Mouse (Mus musculus) bone marrow macrophage, adult 2 months (primary cell): ENCODE results near the gene Srsf5. TPM values are rescaled to one million over a fixed set of nuclear protein-coding genes. Genes with fewer than 3 reads are reported as not detected.

ENCODE experiments used
- H3K27ac ChIP-seq: 2 replicates; pipeline ENCODE4 v1.5.1; 2012; ENCODE audit warnings: low read depth, low read length; ENCODE audit not compliant: insufficient read depth
- H3K4me1 ChIP-seq: 2 replicates; pipeline ENCODE4 v1.6.1; 2012; ENCODE audit warnings: low read length; ENCODE audit not compliant: control insufficient read depth, insufficient read depth
- H3K4me3 ChIP-seq: 2 replicates; pipeline ENCODE4 v1.5.1; 2012; ENCODE audit warnings: mild to moderate bottlenecking, low read length, moderate library complexity; ENCODE audit not compliant: insufficient read depth
- CTCF ChIP-seq: IDR thresholded peaks from 2 replicates; pipeline ENCODE4 v1.5.1; 2012; ENCODE audit warnings: low read depth, mild to moderate bottlenecking, low read length, moderate library complexity
- POLR2A ChIP-seq: IDR thresholded peaks from 2 replicates; pipeline ENCODE4 v1.6.1; 2012; ENCODE audit warnings: mild to moderate bottlenecking, low read depth, low read length, borderline replicate concordance
- polyA plus RNA-seq: library from polyadenylated mRNA; stranded (reverse); fragments of >200 nt; gene quantifications from 2 replicates; pipeline ENCODE4 v1.2.4, GENCODE M21; 2012; ENCODE audit not compliant: missing spikeins, insufficient read depth, insufficient read length

The Srsf5 gene
- polyA plus RNA-seq, 1 experiment, result 556 TPM

DNA sequence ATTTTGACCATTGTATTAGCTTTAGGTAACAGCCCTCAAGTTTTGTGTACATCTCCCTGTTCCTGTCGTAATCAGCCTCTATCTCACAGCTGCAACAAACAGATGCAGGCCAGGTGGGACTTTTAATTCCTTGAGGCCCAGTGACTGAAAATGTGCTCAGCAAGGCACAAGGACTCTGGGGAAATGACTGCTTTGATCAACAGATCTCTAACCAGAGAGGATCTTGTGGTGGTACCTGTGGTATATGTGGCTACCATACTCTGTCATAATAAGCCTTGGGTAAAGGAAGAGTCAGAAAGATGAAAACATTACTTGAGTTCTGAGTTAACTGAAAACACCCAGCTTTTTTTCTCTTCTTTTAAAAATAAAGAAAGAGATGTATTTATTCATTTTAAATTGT is 48.5 kb downstream of the Srsf5 start:
- no peak for TF ChIP-seq CTCF
- TF ChIP-seq POLR2A, result no peak
- peaks cover 8% of the 10 kb centered on the region for H3K4me1 ChIP-seq
- no peak overlapping the region for H3K27ac ChIP-seq
- H3K4me3 ChIP-seq, result no peak overlapping the region

DNA sequence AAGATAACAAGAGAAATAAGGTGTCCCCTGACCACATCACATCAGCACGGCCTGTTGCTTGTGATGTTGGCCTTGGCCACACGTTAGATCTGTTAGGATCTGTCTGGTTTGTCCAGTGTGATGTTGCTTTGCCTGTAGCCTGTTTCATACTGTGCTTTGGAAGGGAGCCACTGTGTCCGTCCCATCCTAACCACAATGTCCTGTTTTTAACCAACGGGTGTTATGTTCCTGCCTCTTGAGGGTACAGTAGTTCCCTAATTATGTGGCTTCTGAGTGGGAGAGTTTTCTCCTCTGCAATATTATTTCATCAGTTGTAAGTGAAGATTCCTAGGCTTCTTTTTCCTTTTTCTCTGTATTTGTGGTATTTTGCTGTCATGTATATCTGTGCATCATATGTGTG is 50.0 kb downstream of the Srsf5 start:
- Histone ChIP-seq H3K4me3 (no peak overlapping the region), H3K4me1 (peaks cover 8% of the 10 kb centered on the region), H3K27ac (no peak overlapping the region)
- TF ChIP-seq POLR2A (no peak), CTCF (no peak)

DNA sequence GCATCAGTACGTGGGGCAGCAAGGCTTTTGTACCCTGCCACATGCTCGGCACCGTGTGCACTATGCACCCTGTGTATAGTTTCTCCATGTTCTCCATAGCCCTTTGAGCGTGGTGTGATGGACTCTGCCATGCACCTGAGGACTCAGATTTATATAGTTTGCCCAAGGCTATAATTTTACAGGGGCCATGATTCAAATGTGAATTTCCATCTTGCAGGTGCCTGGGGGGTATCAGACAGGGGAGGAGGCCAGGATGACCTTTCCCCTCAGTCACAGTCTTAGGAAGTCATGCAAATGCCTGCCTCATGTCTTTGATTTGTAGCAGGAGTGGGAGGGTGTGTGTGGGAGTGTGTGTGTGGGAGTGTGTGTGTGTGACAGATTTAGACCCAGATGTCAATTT is 52.3 kb downstream of the Srsf5 start:
- Histone ChIP-seq H3K4me1 (peaks cover 8% of the 10 kb centered on the region), H3K4me3 (no peak overlapping the region), H3K27ac (no peak overlapping the region)
- TF ChIP-seq POLR2A (no peak), CTCF (no peak)

DNA sequence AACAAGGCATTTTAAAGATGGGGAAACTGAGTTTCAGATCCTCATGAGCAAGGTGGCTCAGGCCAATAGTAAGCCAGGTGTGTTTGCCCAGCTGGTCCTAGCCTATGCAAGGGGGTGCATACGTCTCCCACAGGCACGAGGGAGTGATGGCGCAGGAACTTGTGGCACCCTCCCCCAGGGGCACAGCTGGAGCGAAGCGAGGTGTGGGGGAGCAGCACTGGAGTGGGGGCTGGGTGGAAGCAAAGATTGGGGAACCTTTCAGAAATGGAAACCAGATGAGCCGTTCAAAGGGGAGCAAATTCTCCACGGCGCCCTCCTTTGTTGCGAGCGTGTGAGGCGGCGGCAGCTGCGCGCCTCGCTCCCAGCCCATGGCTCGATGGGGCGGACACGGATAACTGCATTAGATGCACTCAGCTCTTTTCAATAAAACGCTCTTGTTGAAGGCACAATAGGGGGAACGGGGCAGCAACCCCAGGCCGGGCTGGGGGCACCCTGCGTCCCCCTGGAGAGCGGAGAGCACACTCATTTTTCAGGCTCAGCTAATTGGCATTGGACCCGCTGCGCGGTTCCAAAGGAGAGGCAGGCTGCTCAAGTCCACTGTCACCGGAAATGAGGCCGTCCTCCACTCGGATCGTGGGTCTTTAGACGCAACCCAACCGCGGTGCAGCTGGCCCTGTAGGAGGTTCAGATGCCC is 53.4 kb downstream of the Srsf5 start:
- H3K4me3 ChIP-seq, result no peak overlapping the region
- no peak overlapping the region for H3K27ac ChIP-seq
- no peak for TF ChIP-seq POLR2A
- no peak for TF ChIP-seq CTCF

More for the DNA sequence above, 53.4 kb downstream of the Srsf5 start:
- peaks cover 8% of the 10 kb centered on the region for H3K4me1 ChIP-seq

Other genes starting within 250 kb of the Srsf5 start
- not detected in 2 replicates for gene Ccdc177, start 184.8 kb upstream of the Srsf5 start, polyA plus RNA-seq
- gene Susd6, start 155.0 kb upstream of the Srsf5 start, polyA plus RNA-seq, result 144 and 157 TPM in 2 replicates
- gene Slc10a1, start 23.2 kb downstream of the Srsf5 start, polyA plus RNA-seq, result not detected in 2 replicates
- 0.31 and 0.38 TPM in 2 replicates for gene Smoc1, start 81.3 kb downstream of the Srsf5 start, polyA plus RNA-seq